Mouse (Mus musculus) stomach, embryonic 16.5 days (tissue): ENCODE measurements at regions not wholly inside any gene's neighbourhood (a gene's known extent, or its start where the extent isn't known, plus 50 kb on each side); places are given as distances from the start of the nearest gene placed in this dataset.

Experiments used
- ATAC-seq: fragments of 200-750 bp; cut with Nextera tagmentation; 2 replicates; pipeline ENCODE4 v1.8.0; 2017; ENCODE audit warnings: moderate number of reproducible peaks, moderate TSS enrichment; ENCODE audit not compliant: insufficient read depth, low FRiP score
- H3K27ac ChIP-seq: fragments of 300-500 bp; sonication (generic); 2 replicates; pipeline ENCODE4 v1.5.1; 2014; ENCODE audit warnings: low read length
- H3K27me3 ChIP-seq: fragments of 300-500 bp; sonication (generic); 2 replicates; pipeline ENCODE4 v1.6.1; 2014; ENCODE audit warnings: low read length, control low read depth, mixed read lengths; ENCODE audit not compliant: control insufficient read depth, insufficient read depth
- H3K36me3 ChIP-seq: fragments of 300-500 bp; sonication (generic); 2 replicates; pipeline ENCODE4 v1.6.1; 2014; ENCODE audit warnings: low read length; ENCODE audit not compliant: control insufficient read depth, insufficient read depth
- H3K4me1 ChIP-seq: fragments of 300-500 bp; sonication (generic); 2 replicates; pipeline ENCODE4 v1.6.1; 2014; ENCODE audit warnings: low read length, control low read depth, mixed read lengths; ENCODE audit not compliant: control insufficient read depth, insufficient read depth
- H3K4me2 ChIP-seq: fragments of 300-500 bp; sonication (generic); 2 replicates; pipeline ENCODE4 v1.6.1; 2014; ENCODE audit warnings: low read depth, low read length, mixed read lengths
- H3K4me3 ChIP-seq: fragments of 300-500 bp; sonication (generic); replicated peaks from 2 replicates; pipeline ENCODE4 v1.5.1; 2014; ENCODE audit warnings: mild to moderate bottlenecking, low read length
- H3K9ac ChIP-seq: fragments of 300-500 bp; sonication (generic); 2 replicates; pipeline ENCODE4 v1.6.1; 2014; ENCODE audit warnings: low read length
- H3K9me3 ChIP-seq: fragments of 300-500 bp; sonication (generic); replicated peaks from 2 replicates; pipeline ENCODE4 v1.6.1; 2016; ENCODE audit warnings: low read length, control low read depth; ENCODE audit not compliant: control insufficient read depth
- WGBS: fragments of 180-500 bp; shearing (Covaris S2); extraction: QIAGEN DNeasy Blood & Tissue Kit; methylation state at CpG from one replicate; pipeline ENCODE4 v1.1.7; 2014; 5-methylcytosine and 5-hydroxymethylcytosine counted together

DNA sequence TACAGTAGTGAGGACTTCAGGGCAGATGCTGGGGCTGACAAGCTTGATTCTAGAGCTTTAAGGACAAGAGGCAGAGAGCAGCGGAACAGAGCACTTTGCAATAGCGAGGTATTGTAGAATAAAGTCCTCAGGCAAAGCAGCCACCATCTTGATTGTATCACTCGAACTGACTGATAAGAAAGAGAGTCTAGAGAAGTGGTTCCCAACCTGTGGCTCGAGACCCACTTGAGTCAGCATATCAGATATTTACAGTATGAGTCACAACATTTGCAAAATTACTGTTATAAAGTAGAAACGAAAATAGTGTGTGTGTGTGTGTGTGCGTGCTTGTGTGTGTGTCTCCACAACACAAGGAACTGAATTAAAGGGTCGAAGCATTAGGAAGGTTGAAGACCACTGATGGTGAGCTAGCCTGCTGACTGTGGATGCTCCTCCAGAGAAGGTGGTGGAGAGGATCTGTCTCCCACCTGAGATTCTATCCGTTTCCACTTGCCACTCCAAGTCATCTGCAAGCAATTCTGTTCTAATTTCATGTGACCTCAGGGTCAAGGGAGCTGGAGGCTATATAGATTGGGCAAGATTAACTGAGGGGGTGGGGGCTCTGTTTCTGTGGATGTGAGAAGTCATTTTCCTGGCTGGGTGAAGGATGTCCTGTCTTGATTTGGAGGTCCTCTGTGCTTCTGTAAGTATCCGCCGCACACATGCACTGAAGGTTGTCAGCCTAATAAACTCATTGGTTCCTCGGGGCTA lies 115.0 kb downstream of the Phlda1 start:
- Histone ChIP-seq H3K9ac (no peak overlapping the region), H3K4me3 (no peak overlapping the region), H3K4me1 (no peaks in the 10 kb centered on the region), H3K4me2 (no peak overlapping the region), H3K36me3 (no peaks in the 10 kb centered on the region), H3K27me3 (no peaks in the 10 kb centered on the region), H3K27ac (no peak overlapping the region), H3K9me3 (no peaks in the 10 kb centered on the region)
- 75% methylated on average over 11 of the region's 11 CpGs for WGBS
- no peak for ATAC-seq

DNA sequence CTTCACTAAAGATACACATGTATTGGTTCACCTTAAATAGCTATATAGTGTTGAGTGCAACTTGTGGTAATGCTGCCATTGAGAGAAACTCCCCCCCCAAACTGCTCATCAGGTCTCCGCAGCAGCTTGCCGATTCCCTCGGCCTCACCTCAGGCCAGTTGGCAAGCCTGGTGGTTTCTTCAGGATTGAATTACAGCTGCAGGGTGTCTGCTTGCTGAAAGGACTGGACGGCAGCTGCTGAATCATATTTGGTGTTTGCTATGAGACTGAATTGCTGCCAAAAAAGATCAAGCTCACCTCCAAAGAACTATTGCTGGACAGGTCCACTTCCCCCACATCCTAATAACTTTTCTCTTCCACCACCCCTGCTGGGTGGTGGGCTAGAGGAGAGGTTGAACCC lies 116.7 kb downstream of the Phlda1 start:
- Histone ChIP-seq H3K9me3 (no peaks in the 10 kb centered on the region), H3K4me3 (no peak overlapping the region), H3K4me2 (no peak overlapping the region), H3K9ac (no peak overlapping the region), H3K36me3 (no peaks in the 10 kb centered on the region), H3K4me1 (no peaks in the 10 kb centered on the region), H3K27ac (no peak overlapping the region), H3K27me3 (no peaks in the 10 kb centered on the region)
- WGBS, result 30% methylated on average over 4 of the region's 4 CpGs
- ATAC-seq, result no peak

DNA sequence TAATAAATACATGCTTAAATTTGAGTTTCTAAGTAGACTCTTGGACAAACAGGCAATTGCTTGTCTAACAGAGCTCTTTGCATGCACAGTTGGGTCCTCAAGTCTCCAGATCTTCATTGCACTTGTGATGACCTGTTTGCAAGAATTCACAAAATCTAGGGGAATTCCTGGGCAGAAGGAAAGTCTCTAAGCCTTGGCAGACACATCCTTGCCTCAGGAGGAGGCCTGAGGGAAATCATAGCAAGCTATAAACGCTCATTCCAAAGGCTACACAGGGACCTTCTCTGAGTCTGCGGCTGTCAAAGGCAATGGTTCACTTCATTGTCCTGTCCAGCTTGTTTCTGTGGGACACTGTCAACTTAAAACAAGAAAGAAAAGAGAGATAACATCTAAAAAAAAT lies 117.9 kb downstream of the Phlda1 start:
- Histone ChIP-seq H3K4me3 (no peak overlapping the region), H3K9me3 (no peaks in the 10 kb centered on the region), H3K4me2 (no peak overlapping the region), H3K27me3 (no peaks in the 10 kb centered on the region), H3K27ac (no peak overlapping the region), H3K9ac (no peak overlapping the region), H3K36me3 (no peaks in the 10 kb centered on the region), H3K4me1 (no peaks in the 10 kb centered on the region)
- no peak for ATAC-seq
- 50% methylated on average over 2 of the region's 2 CpGs for WGBS

DNA sequence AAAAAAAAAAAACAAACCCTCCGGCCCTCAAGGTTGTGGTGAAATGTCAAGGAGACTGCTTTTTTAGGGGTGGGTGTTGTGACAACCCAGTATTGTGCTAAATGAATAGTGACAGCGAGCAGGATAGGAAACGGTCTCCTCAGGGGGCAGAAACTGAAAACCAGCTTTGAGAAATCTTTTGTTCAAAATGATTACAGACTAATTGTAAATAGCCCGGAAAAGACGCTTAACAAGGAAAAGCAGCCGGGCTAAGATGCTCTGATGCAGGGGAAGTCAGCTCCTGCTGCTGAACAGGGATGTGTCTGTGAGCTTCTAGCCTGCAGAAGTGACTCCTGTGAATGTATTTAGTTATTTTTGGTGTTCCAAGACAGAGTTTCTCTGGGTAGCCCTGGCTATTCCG lies 118.5 kb downstream of the Phlda1 start:
- no peak overlapping the region for H3K4me2 ChIP-seq

DNA sequence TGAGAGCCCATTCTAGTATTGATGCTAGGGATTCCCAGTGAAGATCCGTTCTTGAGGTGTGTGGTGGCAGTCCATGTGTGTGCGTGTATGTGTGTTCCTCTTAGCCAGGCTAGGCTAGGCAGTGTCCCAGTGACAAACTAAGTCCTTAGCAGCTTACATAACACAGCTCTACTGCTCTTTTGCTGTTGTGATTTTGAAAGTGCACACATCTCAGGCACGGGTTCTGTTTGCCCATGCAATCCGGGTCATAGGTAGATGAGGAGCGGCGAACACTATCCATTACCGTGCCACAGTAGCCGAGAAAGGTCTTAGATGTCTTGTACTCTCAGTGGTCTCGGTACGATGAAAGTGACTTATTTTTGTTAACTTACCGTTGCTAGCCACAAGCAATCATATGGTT lies 119.5 kb downstream of the Phlda1 start:
- Histone ChIP-seq H3K4me2 (no peak overlapping the region), H3K4me1 (no peaks in the 10 kb centered on the region), H3K27ac (no peak overlapping the region), H3K9ac (no peak overlapping the region), H3K4me3 (no peak overlapping the region), H3K9me3 (no peaks in the 10 kb centered on the region), H3K36me3 (no peaks in the 10 kb centered on the region), H3K27me3 (no peaks in the 10 kb centered on the region)
- no peak for ATAC-seq
- 95% methylated on average over 11 of the region's 11 CpGs for WGBS

More for the DNA sequence above, 118.5 kb downstream of the Phlda1 start:
- Histone ChIP-seq H3K36me3 (no peaks in the 10 kb centered on the region), H3K9me3 (no peaks in the 10 kb centered on the region), H3K4me3 (no peak overlapping the region), H3K4me1 (no peaks in the 10 kb centered on the region), H3K27ac (no peak overlapping the region), H3K9ac (no peak overlapping the region), H3K27me3 (no peaks in the 10 kb centered on the region)
- ATAC-seq, result no peak
- 73% methylated on average over 7 of the region's 7 CpGs for WGBS

DNA sequence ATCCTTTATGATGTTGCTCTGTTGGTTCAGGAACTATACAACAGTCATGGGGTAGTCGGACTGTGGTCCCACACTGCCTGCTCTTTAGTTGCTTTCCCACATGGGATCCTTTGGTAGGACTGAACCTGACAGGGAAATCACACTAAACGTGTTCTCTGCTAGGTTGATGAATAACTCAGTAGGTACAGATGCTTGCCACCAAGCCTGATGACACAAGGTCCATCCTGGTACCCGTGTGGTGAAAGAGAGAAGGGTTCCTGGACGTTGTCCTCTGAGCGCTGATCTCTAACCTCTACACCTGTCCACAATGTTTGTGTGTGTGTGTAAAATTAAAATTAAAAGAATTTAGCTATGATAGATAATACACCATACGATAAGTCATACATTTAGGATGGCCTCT lies 119.9 kb downstream of the Phlda1 start:
- Histone ChIP-seq H3K4me2 (no peak overlapping the region), H3K4me1 (no peaks in the 10 kb centered on the region), H3K27ac (no peak overlapping the region), H3K27me3 (no peaks in the 10 kb centered on the region), H3K4me3 (no peak overlapping the region), H3K9me3 (no peaks in the 10 kb centered on the region), H3K9ac (no peak overlapping the region), H3K36me3 (no peaks in the 10 kb centered on the region)
- ATAC-seq, result no peak
- WGBS, result 90% methylated on average over 6 of the region's 6 CpGs

DNA sequence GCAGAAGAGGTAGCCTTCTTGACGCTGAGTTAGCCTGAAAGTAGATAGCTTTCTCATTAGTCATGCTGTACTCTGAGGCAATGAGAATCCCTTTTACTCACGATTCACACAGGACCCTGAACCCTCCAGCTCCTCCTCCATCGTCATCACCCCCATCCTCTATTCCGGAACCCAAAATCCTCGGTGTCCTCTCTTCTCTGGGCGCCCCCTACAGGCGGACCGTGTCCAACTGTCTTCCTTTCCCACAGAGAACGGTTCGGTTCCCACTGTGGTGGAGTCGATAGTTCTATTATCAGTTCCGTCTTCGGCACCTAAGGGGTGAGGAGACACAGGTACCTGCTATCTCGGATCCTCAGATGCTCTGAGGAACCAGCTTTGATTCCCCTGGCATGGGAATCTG lies 130.2 kb downstream of the Phlda1 start:
- Histone ChIP-seq H3K4me2 (no peak overlapping the region), H3K4me3 (no peak overlapping the region), H3K27ac (no peak overlapping the region), H3K36me3 (no peaks in the 10 kb centered on the region), H3K9me3 (no peaks in the 10 kb centered on the region), H3K27me3 (no peaks in the 10 kb centered on the region), H3K4me1 (peaks cover 11% of the 10 kb centered on the region; the same call in 1 of the 2 replicates), H3K9ac (no peak overlapping the region)
- ATAC-seq, result no peak
- 71% methylated on average over 14 of the region's 14 CpGs for WGBS

DNA sequence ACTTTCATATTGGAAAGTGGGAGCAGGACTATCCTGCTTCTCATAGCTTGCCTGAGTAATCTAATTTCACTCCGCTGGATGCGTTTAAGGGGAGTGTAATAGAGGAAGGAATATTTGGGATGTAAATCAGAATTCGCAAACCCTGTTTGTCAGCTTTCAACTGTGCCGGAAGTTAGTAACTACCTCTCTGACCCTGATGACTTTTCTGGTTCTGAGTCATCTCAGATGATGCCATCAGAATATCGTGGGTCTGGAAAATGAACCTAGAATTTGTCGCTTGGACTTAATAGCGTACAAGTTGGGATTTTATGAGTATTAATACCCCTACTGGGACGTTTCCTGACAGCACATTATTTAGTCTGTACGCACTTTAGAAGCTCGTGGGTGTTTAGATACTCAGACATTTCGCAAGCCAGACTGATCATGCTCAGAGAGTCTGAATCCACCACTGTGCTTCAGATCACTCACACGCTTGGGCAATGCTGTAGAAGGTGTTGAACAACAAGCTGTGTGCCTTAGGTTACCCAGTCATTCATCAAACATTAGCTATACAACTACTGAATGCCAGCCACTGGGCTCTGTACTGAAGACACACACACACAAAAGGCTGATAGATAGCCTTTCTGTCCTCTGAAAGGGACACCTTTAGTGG lies 131.1 kb downstream of the Phlda1 start:
- Histone ChIP-seq H3K9me3 (no peaks in the 10 kb centered on the region), H3K27me3 (no peaks in the 10 kb centered on the region), H3K36me3 (no peaks in the 10 kb centered on the region), H3K9ac (no peak overlapping the region), H3K27ac (no peak overlapping the region), H3K4me3 (no peak overlapping the region), H3K4me2 (no peak overlapping the region), H3K4me1 (peaks cover 11% of the 10 kb centered on the region; the same call in 1 of the 2 replicates)
- ATAC-seq, result no peak
- 72% methylated on average over 12 of the region's 12 CpGs for WGBS

DNA sequence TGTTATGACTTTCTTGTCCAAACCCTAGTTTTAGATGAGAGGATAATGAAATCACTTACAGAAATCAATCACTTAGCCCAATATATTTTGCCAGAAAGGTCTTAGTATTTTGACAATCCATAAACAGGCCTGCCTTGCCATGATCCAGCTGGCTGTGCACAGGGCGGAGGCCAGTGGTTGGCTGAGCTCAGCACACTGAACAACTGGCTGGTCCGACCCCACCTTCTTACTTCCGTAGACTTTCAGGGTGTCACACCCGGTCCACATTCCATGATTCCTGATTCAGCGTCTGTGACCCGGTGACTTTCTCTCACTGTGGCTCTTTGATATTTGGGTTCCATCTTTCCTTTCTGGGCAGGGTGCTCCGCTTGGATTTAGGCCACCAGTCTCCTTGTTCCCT lies 133.8 kb downstream of the Phlda1 start:
- no peak overlapping the region for H3K9ac ChIP-seq
- no peaks in the 10 kb centered on the region for H3K9me3 ChIP-seq
- WGBS, result 42% methylated on average over 7 of the region's 7 CpGs
- H3K4me1 ChIP-seq, result peaks cover 13% of the 10 kb centered on the region
- peak; percentile 89 for ATAC-seq
- H3K27ac ChIP-seq, result peak overlapping the region; percentile 49; the same call in 1 of the 2 replicates
- H3K36me3 ChIP-seq, result no peaks in the 10 kb centered on the region
- H3K4me2 ChIP-seq, result no peak overlapping the region
- no peaks in the 10 kb centered on the region for H3K27me3 ChIP-seq
- no peak overlapping the region for H3K4me3 ChIP-seq
